Mouse (Mus musculus): ENCODE measurements around the gene Rrnad1. TPM values are rescaled to one million over a fixed set of nuclear protein-coding genes. Genes with fewer than 3 reads are reported as not detected.

Rrnad1 gene
- polyA plus RNA-seq, 1 experiment from 2014 or later, result 23.5 TPM

DNA sequence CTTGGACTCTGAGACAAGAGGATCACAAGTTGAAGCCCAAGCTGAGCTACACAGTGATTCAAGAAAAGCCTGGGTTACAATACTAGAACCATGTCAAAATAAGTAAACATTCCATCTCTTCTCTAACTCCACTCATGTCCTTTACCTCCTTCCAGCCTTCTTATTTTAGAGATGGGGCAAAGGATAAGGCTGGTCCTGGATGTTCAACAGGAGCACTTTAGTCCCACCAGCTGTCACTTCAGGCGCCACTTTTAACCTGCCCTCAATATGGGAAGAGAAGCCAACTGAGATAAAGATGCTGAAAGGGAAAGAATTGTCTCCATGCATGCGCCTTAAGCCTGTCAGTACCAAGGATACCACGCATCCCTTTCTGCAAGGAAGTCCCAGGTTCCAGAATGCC is 46.2 kb downstream of the Rrnad1 start:
- H3K27me3 ChIP-seq (replicated peaks; ENCODE audit: control insufficient read depth, insufficient read depth, low read length), result no peaks in the 10 kb centered on the region
- H3K9me3 ChIP-seq (ENCODE audit: control insufficient read depth, low read length), result no peaks in the 10 kb centered on the region
- peaks cover 23% of the 10 kb centered on the region for H3K4me1 ChIP-seq (replicated peaks; ENCODE audit: control insufficient read depth, insufficient read depth, low read length)
- WGBS, result 0% methylated on average over 3 of the region's 3 CpGs
- peak overlapping the region; percentile 99 for H3K4me3 ChIP-seq (replicated peaks; ENCODE audit: low read length)
- peaks cover 4% of the 10 kb centered on the region; the same call in 1 of the 2 replicates for H3K36me3 ChIP-seq (ENCODE audit: control insufficient read depth, insufficient read depth)
- 0 out of 2 replicates have a peak overlapping the region, but pooled peaks have one; percentile 82 for H3K27ac ChIP-seq (ENCODE audit: low read length)
- H3K9ac ChIP-seq (replicated peaks; ENCODE audit: low read depth, low read length), result peak overlapping the region; percentile 90
- peak overlapping the region; percentile 94 for H3K4me2 ChIP-seq (ENCODE audit: low read length)
- no peak for ATAC-seq

DNA sequence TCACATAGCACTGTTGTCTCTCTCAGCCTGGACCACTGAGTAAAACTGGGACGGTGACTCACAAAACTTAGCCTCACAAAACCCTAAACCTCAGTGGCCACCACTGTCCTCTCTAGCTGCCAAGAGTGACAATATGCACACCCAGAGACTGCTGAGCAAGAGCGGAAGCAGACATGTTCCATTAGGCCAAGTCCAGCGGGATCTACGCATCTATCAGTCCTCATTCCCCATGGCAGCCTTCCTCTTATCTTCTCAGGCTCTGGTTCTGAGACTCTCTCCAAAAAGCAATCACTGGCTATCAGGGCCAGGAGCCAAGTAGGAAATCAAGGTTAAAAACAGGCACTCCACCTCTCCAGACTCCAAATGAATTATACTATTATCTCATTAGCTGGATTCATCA is 52.8 kb downstream of the Rrnad1 start:
- Histone ChIP-seq H3K4me2 (ENCODE audit: low read length) (no peak overlapping the region), H3K4me1 (replicated peaks; ENCODE audit: control insufficient read depth, insufficient read depth, low read length) (peaks cover 3% of the 10 kb centered on the region), H3K4me3 (replicated peaks; ENCODE audit: low read length) (no peak overlapping the region), H3K27ac (ENCODE audit: low read length) (no peak overlapping the region), H3K9me3 (ENCODE audit: control insufficient read depth, low read length) (no peaks in the 10 kb centered on the region), H3K9ac (replicated peaks; ENCODE audit: low read depth, low read length) (no peak overlapping the region), H3K36me3 (ENCODE audit: control insufficient read depth, insufficient read depth) (peaks cover 4% of the 10 kb centered on the region; the same call in 1 of the 2 replicates), H3K27me3 (replicated peaks; ENCODE audit: control insufficient read depth, insufficient read depth, low read length) (no peaks in the 10 kb centered on the region)
- 96% methylated on average over 4 of the region's 4 CpGs for WGBS
- no peak for ATAC-seq

Other genes starting within 250 kb of the Rrnad1 start
- gene Lrrc71, start 182.1 kb downstream of the Rrnad1 start, polyA plus RNA-seq (2015; fragmentation: Nextera tagmentation; extraction: Ambion mirVana), result 0.71 and 0.92 TPM in 2 replicates
- gene Ntrk1, start 135.6 kb downstream of the Rrnad1 start, polyA plus RNA-seq (2015; fragmentation: Nextera tagmentation; extraction: Ambion mirVana), result 1.1 and 2.1 TPM in 2 replicates
- 0.52 and 0.57 TPM in 2 replicates for gene Insrr, start 133.8 kb downstream of the Rrnad1 start, polyA plus RNA-seq (2015; fragmentation: Nextera tagmentation; extraction: Ambion mirVana)
- 6.9 and 7.4 TPM in 2 replicates for gene Pear1, start 106.4 kb downstream of the Rrnad1 start, polyA plus RNA-seq (2015; fragmentation: Nextera tagmentation; extraction: Ambion mirVana)
- gene Sh2d2a, start 84.0 kb downstream of the Rrnad1 start, polyA plus RNA-seq (2015; fragmentation: Nextera tagmentation; extraction: Ambion mirVana), result not detected in 2 replicates
- 13.8 and 16.4 TPM in 2 replicates for gene Prcc, start 45.1 kb downstream of the Rrnad1 start, polyA plus RNA-seq (2015; fragmentation: Nextera tagmentation; extraction: Ambion mirVana)
- gene Hdgf, start 24.4 kb downstream of the Rrnad1 start, polyA plus RNA-seq (2015; fragmentation: Nextera tagmentation; extraction: Ambion mirVana), result 186 and 212 TPM in 2 replicates
- gene Mrpl24, start 11.2 kb downstream of the Rrnad1 start, polyA plus RNA-seq (2015; fragmentation: Nextera tagmentation; extraction: Ambion mirVana), result 63.4 and 64.3 TPM in 2 replicates
- 43.5 and 49.4 TPM in 2 replicates for gene Isg20l2, start 403 bp downstream of the Rrnad1 start, polyA plus RNA-seq (2015; fragmentation: Nextera tagmentation; extraction: Ambion mirVana)
- gene Crabp2, start 17.9 kb upstream of the Rrnad1 start, polyA plus RNA-seq (2015; fragmentation: Nextera tagmentation; extraction: Ambion mirVana), result 18.9 and 19.4 TPM in 2 replicates
- 35.7 and 41.6 TPM in 2 replicates for gene Nes, start 40.4 kb upstream of the Rrnad1 start, polyA plus RNA-seq (2015; fragmentation: Nextera tagmentation; extraction: Ambion mirVana)
- 34.8 and 43.6 TPM in 2 replicates for gene Bcan, start 69.5 kb upstream of the Rrnad1 start, polyA plus RNA-seq (2015; fragmentation: Nextera tagmentation; extraction: Ambion mirVana)
- gene Hapln2, start 96.9 kb upstream of the Rrnad1 start, polyA plus RNA-seq (2015; fragmentation: Nextera tagmentation; extraction: Ambion mirVana), result 0.25 and 0.35 TPM in 2 replicates
- 32.5 and 36.3 TPM in 2 replicates for gene Gpatch4, start 112.4 kb upstream of the Rrnad1 start, polyA plus RNA-seq (2015; fragmentation: Nextera tagmentation; extraction: Ambion mirVana)
- 164 and 168 TPM in 2 replicates for gene Naxe, start 127.8 kb upstream of the Rrnad1 start, polyA plus RNA-seq (2015; fragmentation: Nextera tagmentation; extraction: Ambion mirVana)
- gene Ttc24, start 147.6 kb upstream of the Rrnad1 start, polyA plus RNA-seq (2015; fragmentation: Nextera tagmentation; extraction: Ambion mirVana), result not detected in 2 replicates
- gene Iqgap3, start 151.3 kb upstream of the Rrnad1 start, polyA plus RNA-seq (2015; fragmentation: Nextera tagmentation; extraction: Ambion mirVana), result 7.5 and 7.8 TPM in 2 replicates
- gene Mef2d, start 211.7 kb upstream of the Rrnad1 start, polyA plus RNA-seq (2015; fragmentation: Nextera tagmentation; extraction: Ambion mirVana), result 25.1 and 28.3 TPM in 2 replicates

Measured in forebrain, embryonic 16.5 days (tissue).